In genomic region chr4:128670566-128671191, GRCm38 (mm10) we compare ENCODE assay signal across 9 mouse cellular contexts. TPM values are rescaled to one million over a fixed set of nuclear protein-coding genes. Genes with fewer than 3 reads are reported as not detected.
DNase-seq lines count a peak whose midpoint lies in the region; ATAC-seq and TF ChIP-seq lines count a peak whose summit lies in the region.
"Had no signal": no experiment of that assay in that cellular context is flagged by ENCODE, and none has a peak within 500 bp of the region (broad histone marks: within the 10 kb centered on the region; RNA-seq: fewer than 3 reads in every experiment).

No protein-coding gene starts in this region.

- no peaks in the 10 kb centered on the region for H3K36me3 ChIP-seq in heart, embryonic 10.5 days
- no peaks in the 10 kb centered on the region for H3K36me3 ChIP-seq in heart, embryonic 12.5 days
- H3K36me3 ChIP-seq in embryonic facial prominence, embryonic 10.5 days (replicated peaks), result no peaks in the 10 kb centered on the region
- H3K36me3 ChIP-seq in liver, postnatal 0 days (replicated peaks; ENCODE audit: insufficient read depth, low read length), result no peaks in the 10 kb centered on the region

- no peak overlapping the region for H3K4me2 ChIP-seq in heart, embryonic 12.5 days
- H3K4me2 ChIP-seq in liver, postnatal 0 days (ENCODE audit: low read depth, low read length), result 0 out of 2 replicates have a peak overlapping the region, but pooled peaks have one; percentile 3

- no peak for TF ChIP-seq EP300 in liver, postnatal 0 days (IDR thresholded peaks at IDR 0.05; ENCODE audit: low read depth)

- no peak for ATAC-seq in heart, embryonic 12.5 days (ENCODE audit: insufficient number of reproducible peaks, low FRiP score)
- no peak for ATAC-seq in liver, postnatal 0 days

- H3K27me3 ChIP-seq in heart, embryonic 10.5 days (ENCODE audit: insufficient read depth, poor library complexity, severe bottlenecking), result peaks cover 13% of the 10 kb centered on the region
- peaks cover 7% of the 10 kb centered on the region; the same call in 1 of the 2 replicates for H3K27me3 ChIP-seq in heart, embryonic 12.5 days (replicated peaks)
- H3K27me3 ChIP-seq in embryonic facial prominence, embryonic 10.5 days (replicated peaks; ENCODE audit: low read depth, poor library complexity, severe bottlenecking), result peaks cover 14% of the 10 kb centered on the region
- no peaks in the 10 kb centered on the region for H3K27me3 ChIP-seq in liver, postnatal 0 days (ENCODE audit: insufficient read depth, low read length)

- H3K9ac ChIP-seq in heart, embryonic 12.5 days, result no peak overlapping the region
- H3K9ac ChIP-seq in liver, postnatal 0 days (replicated peaks), result no peak overlapping the region

- no peak for TF ChIP-seq CTCF in liver, postnatal 0 days (IDR thresholded peaks at IDR 0.05; ENCODE audit: low read depth)

- peak overlapping the region; percentile 69 for H3K27ac ChIP-seq in heart, embryonic 10.5 days
- no peak overlapping the region for H3K27ac ChIP-seq in heart, embryonic 12.5 days (ENCODE audit: poor library complexity, severe bottlenecking)
- peak overlapping the region; percentile 88 for H3K27ac ChIP-seq in embryonic facial prominence, embryonic 10.5 days (replicated peaks)
- H3K27ac ChIP-seq in liver, postnatal 0 days (ENCODE audit: low read depth), result peak overlapping the region; percentile 16; the same call in 1 of the 2 replicates

- no peak overlapping the region for H3K4me3 ChIP-seq in heart, embryonic 10.5 days
- H3K4me3 ChIP-seq in heart, embryonic 12.5 days, result no peak overlapping the region
- peak overlapping the region; percentile 14 for H3K4me3 ChIP-seq in embryonic facial prominence, embryonic 10.5 days
- no peak overlapping the region for H3K4me3 ChIP-seq in liver, postnatal 0 days (ENCODE audit: low read depth, low read length)

- 0 out of 2 replicates have a peak, but pooled peaks cover 4% of the 10 kb centered on the region for H3K4me1 ChIP-seq in heart, embryonic 10.5 days
- H3K4me1 ChIP-seq in heart, embryonic 12.5 days (replicated peaks), result no peaks in the 10 kb centered on the region
- H3K4me1 ChIP-seq in embryonic facial prominence, embryonic 10.5 days, result peaks cover 50% of the 10 kb centered on the region
- H3K4me1 ChIP-seq in liver, postnatal 0 days (ENCODE audit: insufficient read depth), result peaks cover 4% of the 10 kb centered on the region

- DNase-seq in heart, embryonic 10.5 days (ENCODE audit: low spot score), result no peak
- DNase-seq in embryonic facial prominence, embryonic 10.5 days (ENCODE audit: low spot score), result peak; percentile 73
- peak; percentile 32 to 49 for DNase-seq in kidney, adult 8-10 months
- no peak for DNase-seq in liver, postnatal 0 days
- no peak for DNase-seq in testis, postnatal 10 days (ENCODE audit: low spot score)
- DNase-seq in adrenal gland, adult 18-20 months (ENCODE audit: low spot score in 2 of 2), result no peak
- no peak for DNase-seq in cerebellum, adult 8-10 months

- WGBS in heart, embryonic 10.5 days, result 51% methylated on average over 11 of the region's 11 CpGs
- 51% methylated on average over 11 of the region's 11 CpGs for WGBS in heart, embryonic 12.5 days
- 28% methylated on average over 11 of the region's 11 CpGs for WGBS in embryonic facial prominence, embryonic 10.5 days
- WGBS in liver, postnatal 0 days (ENCODE audit: insufficient replicate concordance), result 55% methylated on average over 11 of the region's 11 CpGs

- H3K9me3 ChIP-seq in heart, embryonic 10.5 days, result no peaks in the 10 kb centered on the region
- H3K9me3 ChIP-seq in heart, embryonic 12.5 days (replicated peaks), result no peaks in the 10 kb centered on the region
- no peaks in the 10 kb centered on the region for H3K9me3 ChIP-seq in embryonic facial prominence, embryonic 10.5 days
- H3K9me3 ChIP-seq in liver, postnatal 0 days (ENCODE audit: low read length), result no peaks in the 10 kb centered on the region

RNA-seq across cellular contexts. Expression of gene Phc2, which starts 16.2 kb away (rescaled TPM):
- polyA plus RNA-seq in heart, embryonic 10.5 days (2016; fragmentation: Nextera tagmentation; extraction: Ambion mirVana), result 24.5 and 35.2 TPM in 2 replicates
- polyA plus RNA-seq in heart, embryonic 12.5 days (2016; fragmentation: Nextera tagmentation; extraction: Ambion mirVana), result 53.3 and 58.5 TPM in 2 replicates
- 69.5 and 84.4 TPM in 2 replicates for polyA plus RNA-seq in embryonic facial prominence, embryonic 10.5 days (2016; fragmentation: Nextera tagmentation; extraction: Ambion mirVana)
- polyA plus RNA-seq in liver, postnatal 0 days (2015; fragmentation: Nextera tagmentation; extraction: Ambion mirVana), result 14.6 and 18.7 TPM in 2 replicates
- total RNA-seq in adrenal gland, adult 18-20 months (2021), result 10 to 100 TPM; 69.8 to 88.5 TPM

RNA-seq across cellular contexts. Expression of gene Tlr12, which starts 52.3 kb away (rescaled TPM):
- polyA plus RNA-seq in heart, embryonic 10.5 days (2016; fragmentation: Nextera tagmentation; extraction: Ambion mirVana), result 0.30 and 0.57 TPM in 2 replicates
- polyA plus RNA-seq in heart, embryonic 12.5 days (2016; fragmentation: Nextera tagmentation; extraction: Ambion mirVana), result 0.22 and 0.46 TPM in 2 replicates
- polyA plus RNA-seq in embryonic facial prominence, embryonic 10.5 days (2016; fragmentation: Nextera tagmentation; extraction: Ambion mirVana), result 0.41 and 0.60 TPM in 2 replicates
- polyA plus RNA-seq in liver, postnatal 0 days (2015; fragmentation: Nextera tagmentation; extraction: Ambion mirVana), result 1.9 and 2.3 TPM in 2 replicates
- 1 to 10 TPM in 1 of 2 experiments, under 1 TPM in 1; 0.53 to 1.9 TPM for total RNA-seq in adrenal gland, adult 18-20 months (2021)
- total RNA-seq: gastrocnemius, adult 8-10 months had no signal

Comparison
In these comparisons a context has a peak if more than half of its experiments do, and no peak if none do; other contexts are left out.
1. DNase-seq: peak in embryonic facial prominence, embryonic 10.5 days (single experiment) and kidney, adult 8-10 months (2 of 2); none in heart, embryonic 10.5 days (single experiment), liver, postnatal 0 days (single experiment), testis, postnatal 10 days (single experiment), adrenal gland, adult 18-20 months (0 of 2) and cerebellum, adult 8-10 months (single experiment).